Mouse (Mus musculus) layer of hippocampus, postnatal 36 days (tissue): ENCODE results near the gene Galns. TPM values are rescaled to one million over a fixed set of nuclear protein-coding genes. Genes with fewer than 3 reads are reported as not detected.

ENCODE experiments used
- DNase-seq, 2 experiments: peaks; one replicate each; pipeline ENCODE4 v3.0.0; 2022
- microRNA-seq, 2 experiments: library from miRNA; unstranded; fragments of <30 nt; microRNA quantifications; one replicate each; pipeline ENCODE4 v1.2.0; 2021
- total RNA-seq, 2 experiments: library from RNA; stranded (reverse); gene quantifications; 2 replicates each; pipeline ENCODE4 v1.2.3; 2021

The Galns gene
- total RNA-seq, 2 experiments from 2014 or later = 9.5 to 11.4 TPM

DNA sequence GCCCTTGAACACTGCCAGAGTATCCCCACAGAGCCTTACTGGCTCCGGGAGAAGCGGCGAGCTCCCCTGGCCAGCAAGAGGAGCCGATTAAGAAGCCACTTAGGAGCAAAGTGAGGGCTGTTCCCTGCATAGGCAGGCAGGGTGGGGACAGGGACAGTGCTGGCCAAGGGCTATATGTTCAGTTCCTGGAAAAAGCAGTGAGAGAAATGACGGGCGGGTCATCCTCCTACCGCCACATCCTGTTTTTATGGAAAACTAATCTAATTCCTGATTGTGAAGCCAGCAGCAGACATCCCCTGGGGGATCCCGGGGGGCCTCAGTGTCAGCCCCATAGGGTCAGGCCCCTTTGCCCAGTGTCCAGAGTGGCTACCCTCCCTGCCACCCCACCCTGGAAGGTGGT, 80.0 kb downstream of the Galns start:
- no peak for DNase-seq

DNA sequence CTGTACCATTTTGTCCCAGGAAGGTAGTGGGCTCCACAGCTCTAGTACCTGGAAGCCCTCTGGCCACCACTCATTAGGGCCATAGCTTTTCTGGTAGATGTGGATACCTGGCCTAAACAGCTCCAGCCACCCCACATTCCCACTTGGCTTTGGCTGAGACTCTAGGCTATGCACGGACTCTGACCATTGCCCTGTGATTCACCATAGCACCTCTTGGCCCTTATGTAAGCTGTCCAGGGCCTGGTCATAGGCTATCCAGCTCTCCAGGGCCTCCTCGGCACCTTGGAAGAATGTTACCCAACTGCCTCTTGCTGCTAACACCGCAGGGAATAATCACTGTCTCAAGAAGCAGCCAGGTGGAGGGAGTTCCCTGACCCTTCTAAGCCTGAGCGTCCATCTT, 82.1 kb downstream of the Galns start:
- no peak for DNase-seq

Small RNAs within 50 kb of the gene (microRNA-seq; reads per million reads assigned to microRNA genes)
- 0 reads per million in 2 experiments for gene Mir6396

Other genes with a start within 250 kb of the Galns start
- 10 to 100 TPM; 38.9 to 39.1 TPM for gene Zc3h18, start 234.9 kb downstream of the Galns start, total RNA-seq
- gene Il17c, start 189.4 kb downstream of the Galns start, total RNA-seq = not detected
- gene Cyba, start 178.5 kb downstream of the Galns start, total RNA-seq = 10 to 100 TPM; 10.0 to 10.2 TPM
- 10 to 100 TPM; 19.1 to 20.6 TPM for gene Mvd, start 168.0 kb downstream of the Galns start, total RNA-seq
- gene Snai3, start 150.7 kb downstream of the Galns start, total RNA-seq = not detected
- 10 to 100 TPM; 31.8 to 36.3 TPM for gene Rnf166, start 135.4 kb downstream of the Galns start, total RNA-seq
- 10 to 100 TPM; 16.6 to 21.7 TPM for gene Ctu2, start 135.3 kb downstream of the Galns start, total RNA-seq
- gene Piezo1, start 60.1 kb downstream of the Galns start, total RNA-seq = 1 to 10 TPM; 3.1 to 4.4 TPM
- gene Cdt1, start 43.4 kb downstream of the Galns start, total RNA-seq = 1 to 10 TPM; 1.4 to 1.9 TPM
- gene Aprt, start 34.6 kb downstream of the Galns start, total RNA-seq = 10 to 100 TPM; 61.5 to 65.4 TPM
- gene Trappc2l, start 177 bp upstream of the Galns start, total RNA-seq = 10 to 100 TPM; 79.1 to 87.3 TPM
- under 1 TPM in 1 of 2 experiments, not detected in 1; 0.35 TPM for gene Pabpn1l, start 11.3 kb upstream of the Galns start, total RNA-seq
- 10 to 100 TPM; 47.2 to 50.2 TPM for gene Cbfa2t3, start 87.6 kb upstream of the Galns start, total RNA-seq
- 10 to 100 TPM; 16.2 to 21.9 TPM for gene Acsf3, start 164.0 kb upstream of the Galns start, total RNA-seq
- gene Cdh15, start 236.5 kb upstream of the Galns start, total RNA-seq = 1 to 10 TPM in 1 of 2 experiments, under 1 TPM in 1; 0.88 to 1.2 TPM